Mouse (Mus musculus) left cerebral cortex, postnatal 4 days (tissue): ENCODE data around the gene Ralgapa2. TPM values are rescaled to one million over a fixed set of nuclear protein-coding genes. Genes with fewer than 3 reads are reported as not detected.

Experiments
- DNase-seq: peaks from one replicate; pipeline ENCODE4 v3.0.0-alpha.2; 2022
- intact Hi-C: fragments of 180-260 bp; cut with DNase I; formaldehyde crosslinking; loops from one replicate; pipeline ENCODE4 v1.15.1; 2025
- total RNA-seq, 2 experiments: library from RNA; stranded (reverse); gene quantifications; 2 replicates each; pipeline ENCODE4 v1.2.3; 2021

The Ralgapa2 gene
- total RNA-seq, 2 experiments from 2014 or later: 42.1 to 42.5 TPM

GRCm38 (mm10) chr2:146365368-146365983 lies 146.7 kb downstream of the Ralgapa2 start:
- intact Hi-C loops: no loop called here
- no peak for DNase-seq

- DNase-seq: peak; percentile 82
- intact Hi-C loops: no loop called here
These were observed 148.7 kb downstream of the Ralgapa2 start for GRCm38 (mm10) chr2:146363483-146363882.

GRCm38 (mm10) chr2:146362932-146363331 lies 149.2 kb downstream of the Ralgapa2 start:
- DNase-seq: no peak
- intact Hi-C loops: no loop called here

GRCm38 (mm10) chr2:146361969-146362368 lies 150.2 kb downstream of the Ralgapa2 start:
- peak; percentile 84 for DNase-seq
- intact Hi-C loops: no loop called here

GRCm38 (mm10) chr2:146361076-146361475 lies 151.1 kb downstream of the Ralgapa2 start:
- intact Hi-C loops: no loop called here

GRCm38 (mm10) chr2:146359676-146360075 lies 152.5 kb downstream of the Ralgapa2 start:
- DNase-seq: no peak
- intact Hi-C loops: no loop called here

More at GRCm38 (mm10) chr2:146361076-146361475, 151.1 kb downstream of the Ralgapa2 start:
- DNase-seq: no peak

GRCm38 (mm10) chr2:146356524-146356923 lies 155.6 kb downstream of the Ralgapa2 start:
- no peak for DNase-seq
- intact Hi-C loops: no loop called here

- no peak for DNase-seq
- intact Hi-C loops: no loop called here
These were observed 161.9 kb downstream of the Ralgapa2 start for GRCm38 (mm10) chr2:146350230-146350629.

- DNase-seq: peak; percentile 37
- intact Hi-C loops: no loop called here
These were observed 164.2 kb downstream of the Ralgapa2 start for GRCm38 (mm10) chr2:146347942-146348341.

GRCm38 (mm10) chr2:146340090-146340489 lies 172.1 kb downstream of the Ralgapa2 start:
- intact Hi-C loops: no loop called here
- no peak for DNase-seq

- DNase-seq: no peak
- intact Hi-C loops: no loop called here
These were observed 174.6 kb downstream of the Ralgapa2 start for GRCm38 (mm10) chr2:146337540-146337939.

GRCm38 (mm10) chr2:146331894-146332476 lies 180.2 kb downstream of the Ralgapa2 start:
- intact Hi-C loops: no loop called here
- no peak for DNase-seq

- DNase-seq: peak; percentile 92
- intact Hi-C loops: no loop called here
These were observed 181.3 kb downstream of the Ralgapa2 start for GRCm38 (mm10) chr2:146330772-146331281.

GRCm38 (mm10) chr2:146330101-146330500 lies 182.0 kb downstream of the Ralgapa2 start:
- intact Hi-C loops: no loop called here
- no peak for DNase-seq

GRCm38 (mm10) chr2:146326654-146327053 lies 185.5 kb downstream of the Ralgapa2 start:
- no peak for DNase-seq
- intact Hi-C loops: no loop called here

- no peak for DNase-seq
- intact Hi-C loops: no loop called here
These were observed 187.0 kb downstream of the Ralgapa2 start for GRCm38 (mm10) chr2:146324907-146325715.

GRCm38 (mm10) chr2:146324140-146324906 lies 187.8 kb downstream of the Ralgapa2 start:
- intact Hi-C loops: no loop called here

GRCm38 (mm10) chr2:146323528-146323927 lies 188.6 kb downstream of the Ralgapa2 start:
- DNase-seq: no peak
- intact Hi-C loops: no loop called here

More at GRCm38 (mm10) chr2:146324140-146324906, 187.8 kb downstream of the Ralgapa2 start:
- DNase-seq: no peak

GRCm38 (mm10) chr2:146322770-146323169 lies 189.4 kb downstream of the Ralgapa2 start:
- DNase-seq: no peak
- intact Hi-C loops: no loop called here

- intact Hi-C loops: no loop called here
- DNase-seq: no peak
These were observed 190.1 kb downstream of the Ralgapa2 start for GRCm38 (mm10) chr2:146322019-146322418.

GRCm38 (mm10) chr2:146320666-146321065 lies 191.5 kb downstream of the Ralgapa2 start:
- no peak for DNase-seq
- intact Hi-C loops: no loop called here
